Mouse (Mus musculus): ENCODE measurements around the gene Arnt2.

Gene Arnt2

GRCm38 (mm10) chr7:84348145-84348911 lies 61.6 kb downstream of the Arnt2 start:
- no peak for DNase-seq (ENCODE audit: low read depth, low spot score)

DNA sequence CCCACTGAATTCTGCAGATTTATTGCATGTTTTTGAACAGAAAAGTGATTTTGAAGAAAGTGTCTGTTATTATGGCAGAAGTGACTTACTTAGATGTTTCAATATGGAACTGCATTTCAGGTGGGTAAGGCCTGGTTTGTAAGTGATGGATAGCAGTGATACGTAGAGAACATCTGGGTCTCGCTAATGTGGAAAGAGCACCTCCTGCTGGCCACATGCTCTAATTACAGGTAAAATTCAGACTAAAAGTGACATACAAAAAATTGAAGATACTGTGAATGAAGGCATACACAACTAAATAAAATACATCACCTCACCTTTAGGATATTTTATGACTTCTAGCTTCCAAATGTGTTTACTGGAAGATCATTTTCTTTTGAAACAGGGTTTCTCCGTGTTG lies 66.8 kb downstream of the Arnt2 start:
- DNase-seq (ENCODE audit: low read depth, low spot score), result peak; percentile 35

DNA sequence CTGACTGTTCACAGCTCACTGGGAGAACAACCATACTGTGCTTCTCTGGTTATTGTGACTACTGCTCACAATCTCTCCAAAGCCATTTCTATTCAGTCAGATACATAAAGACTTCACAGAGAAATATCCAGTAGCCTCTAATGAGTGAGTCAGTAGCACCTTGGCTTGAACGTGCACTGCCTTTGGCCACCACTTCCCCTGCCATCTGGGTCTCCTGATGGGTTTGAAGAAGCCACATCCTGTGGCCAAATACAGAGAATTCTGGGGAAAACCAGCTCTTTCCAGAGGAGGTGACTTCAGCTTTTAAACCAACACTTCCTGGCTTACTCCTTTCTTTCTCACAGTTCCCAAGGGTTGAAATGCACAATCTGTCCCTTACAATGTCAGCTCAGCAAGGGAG lies 69.0 kb downstream of the Arnt2 start:
- no peak for DNase-seq (ENCODE audit: low read depth, low spot score)

DNA sequence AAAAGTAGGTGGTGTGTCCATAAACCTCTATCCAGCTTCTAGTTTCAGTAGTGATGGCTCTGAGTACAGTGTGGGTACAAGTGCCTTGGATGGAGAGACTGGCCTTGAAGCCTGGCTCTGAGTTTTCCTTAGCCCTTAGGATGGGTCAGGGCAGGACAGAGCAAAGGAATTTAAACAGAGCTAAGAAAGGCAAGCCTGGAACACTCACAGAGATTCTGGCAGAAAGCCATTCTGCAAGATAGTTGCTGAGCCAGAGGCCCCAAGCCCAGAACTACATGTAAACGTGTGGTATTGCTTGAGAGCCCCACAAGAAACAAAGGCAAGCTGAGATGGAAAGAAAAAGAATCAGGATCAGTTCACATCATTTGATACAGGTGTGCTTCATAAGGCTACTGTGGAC lies 70.8 kb downstream of the Arnt2 start:
- DNase-seq (ENCODE audit: low read depth, low spot score), result no peak

GRCm38 (mm10) chr7:84337768-84338167 lies 72.2 kb downstream of the Arnt2 start:
- DNase-seq (ENCODE audit: low read depth, low spot score), result no peak

- DNase-seq (ENCODE audit: low read depth, low spot score), result no peak
Observed at GRCm38 (mm10) chr7:84336907-84337306, 73.1 kb downstream of the Arnt2 start.

- no peak for DNase-seq (ENCODE audit: low read depth, low spot score)
Observed at GRCm38 (mm10) chr7:84336580-84336886, 73.4 kb downstream of the Arnt2 start.

GRCm38 (mm10) chr7:84335766-84336579 lies 74.0 kb downstream of the Arnt2 start:
- DNase-seq (ENCODE audit: low read depth, low spot score), result no peak

GRCm38 (mm10) chr7:84333996-84334395 lies 76.0 kb downstream of the Arnt2 start:
- no peak for DNase-seq (ENCODE audit: low read depth, low spot score)

GRCm38 (mm10) chr7:84332295-84333168 lies 77.4 kb downstream of the Arnt2 start:
- DNase-seq (ENCODE audit: low read depth, low spot score), result no peak

GRCm38 (mm10) chr7:84329174-84329583 lies 80.8 kb downstream of the Arnt2 start:
- DNase-seq (ENCODE audit: low read depth, low spot score), result peak; percentile 2

GRCm38 (mm10) chr7:84328770-84329169 lies 81.2 kb downstream of the Arnt2 start:
- DNase-seq (ENCODE audit: low read depth, low spot score), result no peak

DNA sequence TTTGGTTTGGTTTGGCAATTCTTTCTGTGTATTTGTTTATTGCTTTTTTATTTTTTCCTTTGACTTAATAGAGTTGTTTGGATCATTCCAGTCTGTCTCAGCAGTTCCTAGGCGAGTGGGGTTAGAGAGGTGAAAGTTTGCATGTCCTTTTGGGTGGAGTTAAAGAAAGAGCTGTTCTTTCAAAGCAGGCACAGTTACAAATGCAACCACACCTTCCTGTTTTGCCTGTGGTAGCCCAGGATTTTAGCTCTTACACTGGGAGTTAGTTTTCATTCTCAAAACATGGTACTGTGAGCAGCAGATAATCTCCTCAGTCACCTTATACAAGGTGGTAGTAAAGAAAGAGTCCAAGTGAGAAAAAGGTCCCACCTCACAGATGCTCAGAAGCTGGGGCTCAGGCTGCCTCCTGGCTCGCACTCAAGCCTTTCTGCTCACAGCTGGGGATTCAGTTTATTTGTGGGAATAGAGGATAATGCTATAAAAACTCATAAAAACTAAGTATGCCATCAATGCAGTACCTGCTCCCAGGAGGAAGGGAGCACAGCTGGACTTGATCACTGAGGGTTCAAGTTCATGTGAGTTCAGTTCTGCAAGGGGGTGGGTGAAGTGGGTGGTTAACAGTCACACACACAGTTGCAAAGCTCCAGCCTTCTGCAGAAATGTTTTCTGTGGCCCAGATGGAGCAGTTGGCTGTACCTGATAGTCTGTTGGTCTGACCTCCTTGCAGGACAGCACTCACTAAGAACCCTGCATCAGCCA lies 84.2 kb downstream of the Arnt2 start:
- DNase-seq (ENCODE audit: low read depth, low spot score), result no peak

- DNase-seq (ENCODE audit: low read depth, low spot score), result no peak
Observed at GRCm38 (mm10) chr7:84321542-84321941, 88.4 kb downstream of the Arnt2 start.

DNA sequence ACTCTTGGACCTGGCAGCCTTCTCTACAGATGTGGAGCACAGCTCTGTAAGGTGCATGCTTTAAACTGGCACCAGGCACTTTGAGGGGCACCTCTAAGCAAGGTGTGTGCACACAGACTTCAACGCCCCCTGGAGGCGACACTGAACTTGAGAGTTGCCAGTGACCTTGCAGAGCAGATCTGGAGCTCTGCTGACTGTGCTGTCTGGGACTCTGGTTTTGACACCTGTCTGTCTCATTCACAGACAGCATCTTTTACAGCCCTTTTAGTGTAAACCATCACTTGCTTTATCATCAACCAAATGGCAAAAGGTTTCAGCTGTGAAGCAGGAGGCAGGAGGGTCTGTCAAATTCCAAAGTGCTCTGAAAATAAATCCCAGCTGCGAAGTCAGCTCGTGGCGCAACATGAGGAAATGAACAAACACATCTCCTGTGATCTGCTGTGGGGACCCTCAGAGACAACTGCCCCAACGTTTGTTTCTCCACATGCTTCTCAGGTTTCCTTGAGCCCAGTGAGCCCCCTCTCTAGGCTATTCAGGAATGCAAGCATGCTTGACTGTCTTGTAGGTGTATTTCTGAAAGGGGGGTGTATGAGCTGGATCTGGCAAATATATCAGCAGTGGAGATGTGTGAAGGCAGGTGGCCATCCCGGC lies 94.5 kb downstream of the Arnt2 start:
- peak; percentile 47 for DNase-seq (ENCODE audit: low read depth, low spot score)

DNA sequence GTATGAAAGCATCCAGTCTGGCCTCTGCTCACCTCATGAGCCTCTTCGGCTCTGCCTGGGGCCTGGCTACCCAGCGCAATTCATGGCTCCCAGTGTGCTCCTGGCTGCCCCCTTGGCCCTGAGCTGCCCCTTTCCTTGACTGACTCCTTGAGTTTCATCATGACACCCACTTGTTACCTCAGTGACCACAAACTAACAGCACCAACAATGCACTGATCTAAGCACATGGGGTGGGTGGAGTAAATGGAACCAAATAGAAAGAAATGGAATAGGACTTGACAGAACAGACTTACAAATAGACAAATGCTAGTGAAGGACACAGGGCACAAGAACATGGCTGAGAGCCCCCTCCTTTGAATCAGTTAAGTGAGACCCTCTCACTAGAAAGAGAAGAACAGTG lies 95.2 kb downstream of the Arnt2 start:
- no peak for DNase-seq (ENCODE audit: low read depth, low spot score)

DNA sequence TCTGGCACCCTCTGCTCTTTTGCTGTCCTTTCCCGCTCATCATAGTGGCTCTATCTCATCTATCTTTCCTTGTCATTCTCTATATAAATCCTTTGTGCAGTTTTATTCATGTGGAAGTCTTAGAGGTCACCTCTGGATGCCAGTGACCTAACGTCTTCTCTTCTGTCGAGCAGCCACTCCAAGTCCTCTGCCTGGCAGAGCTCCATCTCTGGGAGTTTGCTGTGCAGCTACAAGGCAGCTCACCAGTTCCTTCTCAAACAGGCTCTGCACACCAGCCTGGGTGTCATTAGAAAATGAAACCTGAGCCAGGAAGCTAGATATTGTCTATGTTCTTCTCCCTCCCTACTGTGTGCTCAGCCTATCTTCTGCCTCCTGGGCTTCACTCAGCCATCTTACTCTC lies 98.4 kb downstream of the Arnt2 start:
- DNase-seq (ENCODE audit: low read depth, low spot score), result no peak

GRCm38 (mm10) chr7:84310909-84311311 lies 99.1 kb downstream of the Arnt2 start:
- no peak for DNase-seq (ENCODE audit: low read depth, low spot score)

- no peak for DNase-seq (ENCODE audit: low read depth, low spot score)
Observed at GRCm38 (mm10) chr7:84307329-84307925, 102.5 kb downstream of the Arnt2 start.

GRCm38 (mm10) chr7:84300261-84300660 lies 109.7 kb downstream of the Arnt2 start:
- no peak for DNase-seq (ENCODE audit: low read depth, low spot score)

All from R1 (cell line).